Mouse (Mus musculus): ENCODE data around the gene Dlgap5.
"Not testable (repeated sequence)": the region's sequence is repeated elsewhere in the genome, so short reads cannot be mapped to it uniquely, and the experiment has no call there.

Gene Dlgap5

GRCm38 (mm10) chr14:47417775-47418665, at the start of gene Dlgap5:
Dlgap5 (minus strand) TSS chr14:47418407.
- peak; percentile 68 for DNase-seq (ENCODE audit: low read depth, low spot score)

- DNase-seq (ENCODE audit: low read depth, low spot score) = no peak
Measured at GRCm38 (mm10) chr14:47465468-47466175, 47.4 kb upstream of the Dlgap5 start.

GRCm38 (mm10) chr14:47464426-47464825, 46.2 kb upstream of the Dlgap5 start:
- peak; percentile 50 for DNase-seq (ENCODE audit: low read depth, low spot score)

- DNase-seq (ENCODE audit: low read depth, low spot score) = peak; percentile 32
Measured at GRCm38 (mm10) chr14:47462877-47463460, 44.8 kb upstream of the Dlgap5 start.

GRCm38 (mm10) chr14:47462453-47462852, 44.2 kb upstream of the Dlgap5 start:
- no peak for DNase-seq (ENCODE audit: low read depth, low spot score)

GRCm38 (mm10) chr14:47461997-47462396, 43.8 kb upstream of the Dlgap5 start:
- no peak for DNase-seq (ENCODE audit: low read depth, low spot score)

- DNase-seq (ENCODE audit: low read depth, low spot score) = no peak
Measured at GRCm38 (mm10) chr14:47459556-47459955, 41.3 kb upstream of the Dlgap5 start.

- not testable (repeated sequence) for DNase-seq (ENCODE audit: low read depth, low spot score)
Measured at GRCm38 (mm10) chr14:47450121-47450520, 31.9 kb upstream of the Dlgap5 start, which contains the start of gene Fbxo34. Fbxo34 (plus strand) TSS chr14:47450421.

- DNase-seq (ENCODE audit: low read depth, low spot score) = peak; percentile 62
Measured at GRCm38 (mm10) chr14:47445331-47446095, 27.3 kb upstream of the Dlgap5 start.

GRCm38 (mm10) chr14:47444907-47445306, 26.7 kb upstream of the Dlgap5 start:
- no peak for DNase-seq (ENCODE audit: low read depth, low spot score)

GRCm38 (mm10) chr14:47438947-47439346, 20.7 kb upstream of the Dlgap5 start:
- DNase-seq (ENCODE audit: low read depth, low spot score) = no peak

- DNase-seq (ENCODE audit: low read depth, low spot score) = no peak
Measured at GRCm38 (mm10) chr14:47432987-47433386, 14.8 kb upstream of the Dlgap5 start.

GRCm38 (mm10) chr14:47422466-47422865, 4.3 kb upstream of the Dlgap5 start:
- DNase-seq (ENCODE audit: low read depth, low spot score) = no peak

GRCm38 (mm10) chr14:47421606-47422005, 3.4 kb upstream of the Dlgap5 start:
- no peak for DNase-seq (ENCODE audit: low read depth, low spot score)

- no peak for DNase-seq (ENCODE audit: low read depth, low spot score)
Measured at GRCm38 (mm10) chr14:47419723-47420276, 1.6 kb upstream of the Dlgap5 start.

- DNase-seq (ENCODE audit: low read depth, low spot score) = no peak
Measured at GRCm38 (mm10) chr14:47419034-47419625, 923 bp upstream of the Dlgap5 start.

GRCm38 (mm10) chr14:47418666-47418991, 422 bp upstream of the Dlgap5 start:
- no peak for DNase-seq (ENCODE audit: low read depth, low spot score)

- no peak for DNase-seq (ENCODE audit: low read depth, low spot score)
Measured at GRCm38 (mm10) chr14:47417346-47417745, 861 bp downstream of the Dlgap5 start.

- no peak for DNase-seq (ENCODE audit: low read depth, low spot score)
Measured at GRCm38 (mm10) chr14:47406000-47406399, 12.2 kb downstream of the Dlgap5 start.

GRCm38 (mm10) chr14:47402735-47403134, 15.5 kb downstream of the Dlgap5 start:
- no peak for DNase-seq (ENCODE audit: low read depth, low spot score)

GRCm38 (mm10) chr14:47396165-47396652, 22.0 kb downstream of the Dlgap5 start:
- no peak for DNase-seq (ENCODE audit: low read depth, low spot score)
